Mouse (Mus musculus): ENCODE data around the gene Hagh. TPM values are rescaled to one million over a fixed set of nuclear protein-coding genes. Genes with fewer than 3 reads are reported as not detected.
A peak's percentile ranks its signal among the peaks of the same experiment; 100 is the strongest.

The Hagh gene
- polyA plus RNA-seq, 1 experiment from 2014 or later = 117 TPM

DNA sequence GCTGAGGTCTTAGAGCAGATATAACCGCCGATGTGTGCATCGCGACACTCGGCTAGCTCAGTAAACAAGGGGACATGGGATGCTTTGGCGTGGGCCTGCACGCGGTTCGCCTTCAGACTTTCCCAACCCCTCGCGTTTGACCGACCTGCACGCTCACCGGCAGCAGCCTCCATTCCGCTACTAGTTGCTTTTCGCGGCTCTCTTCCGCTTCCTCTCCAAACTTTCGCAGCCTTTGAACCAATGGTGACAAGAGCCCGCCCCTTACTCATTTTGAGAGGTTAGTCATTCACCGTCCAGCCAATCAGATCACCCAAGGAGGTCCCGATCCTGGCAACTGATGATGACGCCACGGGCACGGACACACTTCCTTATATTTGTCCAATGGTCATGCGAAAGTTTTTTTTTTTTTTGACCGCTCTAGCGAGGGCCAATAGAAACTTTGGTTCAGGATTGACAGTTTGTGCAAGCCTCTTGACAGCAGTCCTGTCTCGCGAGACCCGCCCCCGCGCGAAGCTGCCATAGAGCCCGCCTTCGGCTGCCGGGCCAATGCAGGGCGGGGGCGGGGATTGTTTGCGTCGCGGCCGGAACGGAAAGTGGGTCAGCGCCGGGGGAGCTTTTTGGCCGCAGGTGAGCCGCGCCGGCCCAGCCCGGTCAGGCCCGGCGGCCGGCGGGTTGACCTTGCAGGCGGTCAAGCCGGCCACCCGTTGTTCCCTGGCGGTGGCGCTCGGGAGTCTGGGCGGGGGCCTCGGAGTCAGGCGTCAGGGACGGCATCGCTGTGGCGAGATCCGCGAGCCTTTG lies 46.4 kb downstream of the Hagh start, which contains the start of the genes Nubp2 and Spsb3:
Gene Nubp2 (minus strand): TSS at position 216 of the 798 bp plus-strand sequence.
Gene Spsb3 (plus strand): TSS at position 510 of the 798 bp plus-strand sequence.
- peaks cover 72% of the 10 kb centered on the region for H3K36me3 ChIP-seq (replicated peaks)
- H3K4me1 ChIP-seq (replicated peaks) = peaks cover 67% of the 10 kb centered on the region

DNA sequence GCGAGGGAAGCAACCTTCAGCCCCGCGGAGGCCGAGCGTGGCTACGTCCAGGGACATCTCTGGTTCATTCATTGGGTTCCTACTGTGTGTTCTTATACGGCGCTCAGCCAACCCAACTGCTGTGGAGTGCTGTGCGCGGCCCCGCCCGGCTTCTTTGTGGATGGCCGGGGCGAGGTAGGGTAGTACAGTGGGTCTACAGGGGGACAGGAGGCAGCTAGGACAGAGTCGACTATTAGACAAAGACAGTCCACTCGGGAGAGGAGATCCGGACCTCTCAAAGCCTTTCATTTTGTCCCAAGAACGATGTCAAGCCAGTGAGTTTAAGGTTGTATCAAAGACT lies 47.0 kb downstream of the Hagh start:
- Histone ChIP-seq H3K4me1 (replicated peaks) (peaks cover 67% of the 10 kb centered on the region), H3K9ac (peak overlapping the region; percentile 96), H3K4me3 (replicated peaks) (peak overlapping the region; percentile 96), H3K27me3 (no peaks in the 10 kb centered on the region), H3K36me3 (replicated peaks) (peaks cover 75% of the 10 kb centered on the region), H3K4me2 (peak overlapping the region; percentile 84), H3K9me3 (replicated peaks) (no peaks in the 10 kb centered on the region), H3K27ac (replicated peaks) (peak overlapping the region; percentile 94)
- WGBS (ENCODE audit: insufficient replicate concordance) = under 1% methylated on average over 18 of the region's 18 CpGs
- peak; percentile 48 for ATAC-seq (ENCODE audit: insufficient read depth)

More for the DNA sequence above, 46.4 kb downstream of the Hagh start, which contains the start of the genes Nubp2 and Spsb3:
- Histone ChIP-seq H3K4me2 (peak within 1 kb of the TSS; percentile 87), H3K9ac (peak within 1 kb of the TSS; percentile 96), H3K27me3 (no peaks in the 10 kb centered on the region), H3K9me3 (replicated peaks) (no peaks in the 10 kb centered on the region), H3K27ac (replicated peaks) (peak within 1 kb of the TSS; percentile 94), H3K4me3 (replicated peaks) (peak within 1 kb of the TSS; percentile 96)
- ATAC-seq (ENCODE audit: insufficient read depth) = peak; percentile 95
- WGBS (ENCODE audit: insufficient replicate concordance) = under 1% methylated on average over 69 of the region's 69 CpGs

DNA sequence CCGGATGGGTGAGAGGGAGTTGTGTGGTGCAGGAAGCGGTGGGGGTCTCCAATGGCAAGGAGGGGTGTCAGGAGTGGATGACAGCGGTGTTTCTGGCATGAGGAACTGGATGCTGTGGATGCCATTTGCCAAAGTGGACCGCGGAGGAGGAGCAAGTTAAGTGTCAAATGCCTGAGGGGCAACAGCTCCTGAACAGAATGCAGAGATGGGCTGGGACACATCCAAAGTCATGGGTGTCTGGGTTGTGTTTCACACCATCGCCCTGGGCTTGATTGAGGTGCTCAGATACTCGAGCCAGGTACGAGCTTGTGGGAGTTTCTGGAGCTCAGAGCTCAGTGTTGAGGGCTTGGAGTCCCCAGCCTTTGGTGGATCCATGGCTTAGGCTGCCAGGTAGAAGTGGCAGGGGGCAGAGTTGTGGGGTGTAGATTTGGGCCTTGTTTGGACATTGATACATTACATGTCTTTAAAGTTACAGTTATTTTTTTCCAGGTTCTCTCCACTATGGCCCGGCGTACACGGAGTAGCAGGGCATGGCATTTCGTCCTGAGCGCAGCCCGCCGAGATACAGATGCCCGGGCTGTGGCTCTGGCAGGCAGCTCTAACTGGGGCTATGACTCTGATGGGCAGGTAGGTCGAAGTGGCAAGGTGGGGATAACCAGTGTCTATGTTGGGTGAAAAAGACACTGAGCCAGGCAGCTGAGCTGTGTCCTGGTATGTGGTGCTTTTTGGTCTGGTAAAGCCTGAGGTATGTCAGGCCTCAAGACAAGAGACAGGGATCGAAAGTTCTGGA lies 47.5 kb downstream of the Hagh start:
- Histone ChIP-seq H3K36me3 (replicated peaks) (peaks cover 75% of the 10 kb centered on the region), H3K9me3 (replicated peaks) (no peaks in the 10 kb centered on the region), H3K4me1 (replicated peaks) (peaks cover 67% of the 10 kb centered on the region), H3K27ac (replicated peaks) (peak overlapping the region; percentile 94), H3K4me2 (peak overlapping the region; percentile 84), H3K27me3 (no peaks in the 10 kb centered on the region), H3K4me3 (replicated peaks) (peak overlapping the region; percentile 96), H3K9ac (peak overlapping the region; percentile 96)
- no peak for ATAC-seq (ENCODE audit: insufficient read depth)
- 55% methylated on average over 18 of the region's 18 CpGs for WGBS (ENCODE audit: insufficient replicate concordance)

DNA sequence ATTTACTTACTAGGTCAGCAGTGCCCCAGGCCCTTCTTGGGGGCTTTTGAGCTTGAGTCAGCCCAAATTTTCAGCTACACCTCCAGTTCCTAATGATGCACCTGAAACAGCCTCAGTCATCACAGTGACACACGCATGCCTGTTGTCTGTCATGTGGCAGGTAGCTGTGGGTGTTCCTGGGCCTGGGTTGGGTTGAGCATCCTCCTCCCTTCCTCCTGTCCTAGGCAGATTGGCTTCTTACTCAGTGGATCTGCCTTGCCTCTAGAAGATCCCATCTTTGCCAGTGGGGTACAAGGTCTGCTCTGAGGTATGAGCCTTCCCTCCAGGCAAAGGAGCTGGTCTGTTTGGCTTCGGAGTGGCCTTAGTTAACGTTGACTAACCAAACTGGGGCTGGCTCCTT lies 48.9 kb downstream of the Hagh start:
- H3K36me3 ChIP-seq (replicated peaks) = peaks cover 75% of the 10 kb centered on the region
- H3K27ac ChIP-seq (replicated peaks) = peak overlapping the region; percentile 94; the same call in 1 of the 2 replicates
- no peaks in the 10 kb centered on the region for H3K9me3 ChIP-seq (replicated peaks)
- peak overlapping the region; percentile 84 for H3K4me2 ChIP-seq
- peaks cover 70% of the 10 kb centered on the region for H3K4me1 ChIP-seq (replicated peaks)
- H3K4me3 ChIP-seq (replicated peaks) = 0 out of 2 replicates have a peak overlapping the region, but pooled peaks have one; percentile 96
- no peaks in the 10 kb centered on the region for H3K27me3 ChIP-seq
- 81% methylated on average over 3 of the region's 3 CpGs for WGBS (ENCODE audit: insufficient replicate concordance)
- ATAC-seq (ENCODE audit: insufficient read depth) = no peak
- no peak overlapping the region for H3K9ac ChIP-seq

DNA sequence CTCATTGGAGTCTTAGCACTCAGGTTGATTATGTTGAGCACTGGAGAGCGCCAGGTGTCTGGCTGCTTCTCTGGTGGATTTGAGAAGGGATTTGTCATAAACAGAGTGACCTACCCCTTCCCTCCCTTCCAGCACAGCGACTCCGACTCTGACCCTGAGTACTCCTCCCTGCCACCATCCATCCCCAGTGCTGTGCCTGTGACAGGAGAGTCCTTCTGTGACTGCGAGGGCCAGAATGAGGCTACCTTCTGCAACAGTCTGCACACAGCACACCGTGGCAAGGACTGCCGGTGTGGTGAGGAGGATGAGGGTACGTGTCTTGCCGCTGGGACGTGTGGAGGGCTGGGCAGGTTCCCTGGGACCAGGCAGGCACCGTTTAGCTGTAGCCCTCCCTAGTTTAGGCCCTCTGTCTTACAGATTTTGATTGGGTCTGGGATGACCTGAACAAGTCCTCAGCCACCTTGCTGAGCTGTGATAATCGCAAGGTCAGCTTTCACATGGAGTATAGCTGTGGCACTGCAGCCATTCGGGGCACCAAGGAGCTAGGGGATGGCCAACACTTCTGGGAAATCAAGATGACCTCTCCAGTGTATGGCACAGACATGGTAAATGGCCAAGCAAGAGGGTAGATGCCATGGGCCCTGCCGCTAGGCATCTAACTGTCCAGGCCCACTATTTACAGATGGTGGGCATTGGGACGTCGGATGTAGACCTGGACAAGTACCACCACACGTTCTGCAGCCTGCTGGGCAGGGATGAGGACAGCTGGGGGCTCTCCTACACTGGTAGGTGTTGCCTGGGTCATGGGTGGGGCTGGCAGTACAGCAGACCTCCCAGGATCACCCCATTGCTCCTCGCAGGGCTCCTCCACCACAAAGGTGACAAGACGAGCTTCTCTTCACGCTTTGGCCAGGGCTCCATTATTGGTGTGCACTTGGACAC lies 50.5 kb downstream of the Hagh start:
- H3K4me3 ChIP-seq (replicated peaks) = no peak overlapping the region
- ATAC-seq (ENCODE audit: insufficient read depth) = no peak
- peaks cover 63% of the 10 kb centered on the region for H3K4me1 ChIP-seq (replicated peaks)
- H3K9me3 ChIP-seq (replicated peaks) = no peaks in the 10 kb centered on the region
- H3K4me2 ChIP-seq = no peak overlapping the region
- H3K27ac ChIP-seq (replicated peaks) = no peak overlapping the region; the same call in 1 of the 2 replicates
- H3K36me3 ChIP-seq (replicated peaks) = peaks cover 62% of the 10 kb centered on the region
- 84% methylated on average over 19 of the region's 19 CpGs for WGBS (ENCODE audit: insufficient replicate concordance)
- no peak overlapping the region for H3K9ac ChIP-seq
- H3K27me3 ChIP-seq = no peaks in the 10 kb centered on the region

DNA sequence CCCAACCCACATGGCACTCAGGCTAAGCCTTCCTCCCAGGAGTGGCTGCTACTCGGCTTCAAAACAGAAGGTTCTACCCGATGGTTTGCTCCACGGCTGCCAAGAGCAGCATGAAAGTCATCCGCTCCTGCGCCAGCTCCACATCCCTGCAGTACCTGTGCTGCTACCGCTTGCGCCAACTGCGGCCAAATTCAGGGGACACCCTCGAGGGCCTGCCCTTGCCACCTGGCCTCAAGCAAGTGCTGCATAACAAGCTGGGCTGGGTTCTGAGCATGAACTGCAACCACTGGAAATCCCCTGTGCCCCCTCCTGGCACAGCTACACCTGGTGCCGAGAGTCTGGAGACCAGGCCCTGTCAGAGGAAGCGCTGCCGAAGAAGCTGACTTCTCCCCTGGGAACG lies 51.4 kb downstream of the Hagh start:
- no peak for ATAC-seq (ENCODE audit: insufficient read depth)
- no peak overlapping the region for H3K9ac ChIP-seq
- H3K36me3 ChIP-seq (replicated peaks) = peaks cover 62% of the 10 kb centered on the region
- H3K27me3 ChIP-seq = no peaks in the 10 kb centered on the region
- H3K4me2 ChIP-seq = no peak overlapping the region
- H3K27ac ChIP-seq (replicated peaks) = no peak overlapping the region
- H3K4me1 ChIP-seq (replicated peaks) = peaks cover 69% of the 10 kb centered on the region
- WGBS (ENCODE audit: insufficient replicate concordance) = 85% methylated on average over 13 of the region's 13 CpGs
- no peak overlapping the region for H3K4me3 ChIP-seq (replicated peaks)
- H3K9me3 ChIP-seq (replicated peaks) = no peaks in the 10 kb centered on the region

DNA sequence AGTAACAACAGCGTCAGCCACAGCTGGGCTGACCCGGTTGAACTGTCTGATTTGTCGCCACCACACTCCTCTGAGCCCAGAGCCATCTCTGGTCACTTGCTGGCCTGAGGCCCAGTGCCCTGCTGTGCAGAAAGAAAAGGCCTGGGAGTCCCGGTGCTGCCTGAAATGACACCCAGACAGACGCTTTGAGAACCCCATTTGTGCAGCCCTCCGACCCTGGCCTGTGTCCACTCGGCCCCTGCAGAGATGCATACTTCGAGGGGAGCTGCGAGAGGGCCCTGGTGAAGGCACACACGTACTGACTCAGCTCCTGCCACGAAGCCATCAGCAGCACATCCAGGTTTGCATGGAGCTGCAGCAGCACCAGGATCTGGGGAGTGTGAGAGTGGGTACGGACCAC lies 52.8 kb downstream of the Hagh start:
- H3K4me1 ChIP-seq (replicated peaks) = peaks cover 74% of the 10 kb centered on the region
- no peak overlapping the region for H3K27ac ChIP-seq (replicated peaks)

DNA sequence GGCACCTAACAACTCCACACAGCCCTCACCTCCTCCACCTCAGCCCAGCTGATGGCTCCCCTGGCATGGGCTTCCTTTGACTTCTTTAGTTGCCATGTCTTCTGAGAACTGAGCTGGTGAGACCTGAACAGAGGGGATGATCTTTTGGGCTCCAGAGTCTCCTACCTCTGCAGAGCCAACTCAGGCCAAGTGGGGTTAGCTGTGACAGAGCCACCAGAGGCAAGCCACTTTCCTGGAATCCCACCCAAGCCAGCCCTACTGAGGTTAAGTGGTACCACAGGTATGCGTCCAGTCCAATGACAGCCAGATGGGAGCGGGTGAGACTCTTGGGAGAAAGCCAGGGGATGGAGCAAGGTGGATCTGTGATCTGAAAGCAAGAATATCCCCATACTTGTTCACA lies 53.3 kb downstream of the Hagh start:
- ATAC-seq (ENCODE audit: insufficient read depth) = no peak
- H3K9ac ChIP-seq = peak overlapping the region; percentile 92; the same call in 1 of the 2 replicates
- H3K27ac ChIP-seq (replicated peaks) = no peak overlapping the region
- peaks cover 74% of the 10 kb centered on the region for H3K4me1 ChIP-seq (replicated peaks)
- no peaks in the 10 kb centered on the region for H3K27me3 ChIP-seq
- peak overlapping the region; percentile 87 for H3K4me2 ChIP-seq
- peaks cover 75% of the 10 kb centered on the region for H3K36me3 ChIP-seq (replicated peaks)
- WGBS (ENCODE audit: insufficient replicate concordance) = 91% methylated on average over 2 of the region's 2 CpGs
- H3K4me3 ChIP-seq (replicated peaks) = no peak overlapping the region; the same call in 1 of the 2 replicates
- no peaks in the 10 kb centered on the region for H3K9me3 ChIP-seq (replicated peaks)

More for the DNA sequence above, 52.8 kb downstream of the Hagh start:
- no peak overlapping the region for H3K4me2 ChIP-seq
- H3K4me3 ChIP-seq (replicated peaks) = no peak overlapping the region
- H3K9ac ChIP-seq = no peak overlapping the region
- no peak for ATAC-seq (ENCODE audit: insufficient read depth)
- H3K9me3 ChIP-seq (replicated peaks) = no peaks in the 10 kb centered on the region
- no peaks in the 10 kb centered on the region for H3K27me3 ChIP-seq
- 87% methylated on average over 12 of the region's 12 CpGs for WGBS (ENCODE audit: insufficient replicate concordance)
- H3K36me3 ChIP-seq (replicated peaks) = peaks cover 74% of the 10 kb centered on the region

DNA sequence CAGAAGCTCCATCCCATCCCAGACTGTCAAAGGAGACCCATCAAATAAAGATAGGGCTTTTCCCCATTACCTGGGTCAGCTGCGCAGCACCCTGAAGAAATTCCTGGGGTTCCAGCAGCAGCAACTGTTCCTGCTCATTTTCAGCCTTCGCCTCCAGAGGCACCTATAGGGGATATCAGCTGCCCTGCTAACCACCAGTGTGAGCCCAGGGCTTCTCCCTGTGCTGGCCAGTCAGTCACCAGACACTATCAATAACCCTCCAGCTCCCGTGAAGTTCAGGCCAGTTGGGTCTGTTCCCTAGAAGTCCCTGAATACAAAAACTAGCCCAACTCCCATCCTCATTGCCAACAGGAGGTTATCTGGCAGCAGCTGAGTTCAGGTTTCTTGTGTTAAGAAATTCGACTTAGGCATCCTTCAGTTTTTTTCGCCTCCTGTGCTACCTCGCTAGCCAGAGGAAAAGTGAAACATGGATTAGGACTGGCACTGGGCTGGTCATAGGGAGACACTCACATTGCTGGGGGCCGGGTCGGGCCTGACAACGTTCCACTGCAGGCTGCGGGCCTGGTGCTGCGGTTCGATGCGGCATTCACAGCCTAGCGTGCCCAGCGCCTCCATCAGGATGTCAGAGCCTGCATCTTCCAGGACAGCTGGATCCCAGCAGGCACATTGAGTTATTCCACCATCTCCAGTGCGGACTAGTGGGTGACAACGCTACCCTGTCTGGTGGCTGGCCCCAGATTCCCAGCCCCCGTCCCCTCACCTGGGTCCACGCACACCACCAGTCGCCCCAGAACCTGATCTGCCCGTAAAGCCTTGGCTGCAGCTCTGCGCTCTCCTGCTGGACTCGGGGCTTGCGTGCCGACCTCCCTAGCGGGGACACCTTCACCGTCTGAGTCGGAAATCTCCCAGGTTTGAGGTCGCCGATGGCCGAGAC lies 54.4 kb downstream of the Hagh start:
- Histone ChIP-seq H3K27me3 (no peaks in the 10 kb centered on the region), H3K36me3 (replicated peaks) (peaks cover 75% of the 10 kb centered on the region), H3K9ac (peak overlapping the region; percentile 92), H3K27ac (replicated peaks) (peak overlapping the region; percentile 89), H3K4me1 (replicated peaks) (peaks cover 69% of the 10 kb centered on the region), H3K4me3 (replicated peaks) (peak overlapping the region; percentile 95), H3K4me2 (peak overlapping the region; percentile 87), H3K9me3 (replicated peaks) (no peaks in the 10 kb centered on the region)
- 8% methylated on average over 31 of the region's 31 CpGs for WGBS (ENCODE audit: insufficient replicate concordance)
- peak; percentile 4 for ATAC-seq (ENCODE audit: insufficient read depth)
